Mouse (Mus musculus) thymus, adult 2 months (tissue): Measurements from ENCODE around the gene Abhd8. TPM values are rescaled to one million over a fixed set of nuclear protein-coding genes. Genes with fewer than 3 reads are reported as not detected.

Source experiments
- DNase-seq: peaks from one replicate; pipeline ENCODE4 v3.0.0; 2021
- H3K27ac ChIP-seq: fragments of 200-500 bp; 2 replicates; pipeline ENCODE4 v1.5.1; 2012; ENCODE audit warnings: low read length, control low read depth; ENCODE audit not compliant: control insufficient read depth, insufficient read depth
- H3K27me3 ChIP-seq: fragments of 200-500 bp; 2 replicates; pipeline ENCODE4 v1.6.1; 2012; ENCODE audit warnings: mild to moderate bottlenecking, low read length, moderate library complexity, mixed read lengths; ENCODE audit not compliant: control insufficient read depth, insufficient read depth
- H3K36me3 ChIP-seq: fragments of 200-500 bp; 2 replicates; pipeline ENCODE4 v1.6.1; 2012; ENCODE audit warnings: mild to moderate bottlenecking, low read length, moderate library complexity; ENCODE audit not compliant: control insufficient read depth, insufficient read depth
- H3K4me1 ChIP-seq: fragments of 200-500 bp; replicated peaks from 2 replicates; pipeline ENCODE4 v1.6.1; 2012; ENCODE audit warnings: low read length; ENCODE audit not compliant: control insufficient read depth, insufficient read depth
- H3K4me3 ChIP-seq: fragments of 200-500 bp; 2 replicates; pipeline ENCODE4 v1.5.1; 2012; ENCODE audit warnings: mild to moderate bottlenecking, low read length, control low read depth, moderate library complexity; ENCODE audit not compliant: control insufficient read depth, insufficient read depth
- CTCF ChIP-seq: fragments of 200-500 bp; IDR thresholded peaks from 2 replicates; pipeline ENCODE4 v1.5.1; 2012; ENCODE audit warnings: mild to moderate bottlenecking, control low read depth, low read length, moderate library complexity, borderline replicate concordance; ENCODE audit not compliant: control insufficient read depth, poor library complexity, insufficient read depth; ENCODE audit errors: extremely low read depth
- POLR2A ChIP-seq: fragments of 200-500 bp; IDR thresholded peaks from 2 replicates; pipeline ENCODE4 v1.6.1; 2012; ENCODE audit warnings: mild to moderate bottlenecking, low read length, control low read depth, moderate library complexity; ENCODE audit not compliant: control insufficient read depth, poor library complexity, insufficient read depth; ENCODE audit errors: extremely low read depth
- WGBS: fragments of 180-500 bp; shearing (Covaris S2); methylation state at CpG from one replicate; pipeline ENCODE4 v1.1.7; 2018; 5-methylcytosine and 5-hydroxymethylcytosine counted together
- polyA plus RNA-seq: library from polyadenylated mRNA; depleted of rRNA; stranded (reverse); fragments of >200 nt; gene quantifications from 2 replicates; pipeline ENCODE4 v1.2.3, GENCODE M21; 2012

Abhd8 gene
- polyA plus RNA-seq, 1 experiment = 282 TPM

- TF ChIP-seq POLR2A = no peak
- no peak for TF ChIP-seq CTCF
- Histone ChIP-seq H3K27ac (no peak overlapping the region), H3K4me1 (no peaks in the 10 kb centered on the region), H3K36me3 (no peaks in the 10 kb centered on the region), H3K27me3 (no peaks in the 10 kb centered on the region), H3K4me3 (no peak overlapping the region)
- DNase-seq = no peak
- 76% methylated on average over 16 of the region's 16 CpGs for WGBS
Observed at GRCm38 (mm10) chr8:71498816-71499690, 35.6 kb upstream of the Abhd8 start.

DNA sequence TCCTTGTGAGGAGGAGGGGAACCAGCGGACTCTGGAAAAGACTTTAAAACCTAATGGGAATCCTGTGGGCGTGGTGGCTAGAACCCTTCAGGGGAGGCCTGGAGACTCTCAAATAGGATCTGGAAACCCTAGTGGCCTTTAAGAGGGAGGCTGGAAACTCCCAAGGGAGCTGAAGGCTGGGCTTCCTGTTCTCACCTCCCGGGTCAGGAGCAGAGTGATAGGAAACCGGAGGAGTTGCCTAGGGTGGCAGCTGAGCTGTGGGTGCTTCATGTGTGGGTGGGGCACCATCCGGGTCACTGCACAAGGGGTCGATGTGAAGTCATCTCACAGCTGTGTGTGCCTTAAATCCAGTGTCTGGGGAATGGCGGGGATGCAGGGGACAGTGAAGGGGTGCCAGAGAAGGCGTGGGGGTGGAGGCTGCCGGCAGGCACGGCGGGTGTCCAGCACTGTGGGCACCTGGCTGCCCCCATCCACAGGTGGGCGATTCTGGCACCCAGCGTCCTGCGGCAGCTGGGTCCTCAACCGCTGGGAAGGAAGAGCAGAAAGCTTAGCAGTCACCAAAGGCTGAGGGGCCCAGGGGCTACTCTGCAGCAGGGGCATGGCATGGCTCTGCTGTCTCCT, 34.5 kb upstream of the Abhd8 start:
- 85% methylated on average over 15 of the region's 15 CpGs for WGBS
- no peak for DNase-seq
- Histone ChIP-seq H3K27ac (no peak overlapping the region), H3K4me1 (no peaks in the 10 kb centered on the region), H3K4me3 (no peak overlapping the region), H3K27me3 (no peaks in the 10 kb centered on the region), H3K36me3 (no peaks in the 10 kb centered on the region)
- TF ChIP-seq POLR2A = no peak

- WGBS = 93% methylated on average over 1 of the region's 1 CpGs
- no peak for DNase-seq
- TF ChIP-seq CTCF (no peak), POLR2A (no peak)
- Histone ChIP-seq H3K27me3 (no peaks in the 10 kb centered on the region), H3K4me3 (no peak overlapping the region), H3K27ac (no peak overlapping the region), H3K36me3 (no peaks in the 10 kb centered on the region), H3K4me1 (no peaks in the 10 kb centered on the region)
Observed at GRCm38 (mm10) chr8:71497077-71497645, 33.7 kb upstream of the Abhd8 start.

DNA sequence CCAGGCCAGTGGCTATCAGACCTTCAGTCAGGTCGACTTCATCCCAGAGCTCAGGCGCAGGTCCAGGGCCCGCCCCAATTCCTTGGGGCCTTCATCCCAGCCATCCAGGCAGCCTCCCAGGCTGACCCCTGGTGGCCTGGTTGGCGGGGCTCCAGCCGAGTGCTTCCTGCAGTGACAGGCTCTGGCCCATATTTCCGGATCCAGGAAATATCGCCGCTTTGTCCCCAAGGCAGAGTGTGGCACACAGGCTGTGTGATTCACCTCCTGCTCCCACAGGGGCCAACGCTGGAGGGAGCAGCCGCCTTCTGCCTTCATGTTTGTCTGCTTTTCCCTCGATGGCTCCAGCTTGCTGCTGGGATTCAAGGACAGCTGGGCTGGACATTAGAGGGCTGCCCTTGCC, 33.0 kb upstream of the Abhd8 start:
- no peak overlapping the region for H3K27ac ChIP-seq
- no peaks in the 10 kb centered on the region for H3K4me1 ChIP-seq
- 88% methylated on average over 11 of the region's 11 CpGs for whole genome bisulfite sequencing
- H3K4me3 ChIP-seq = no peak overlapping the region
- TF ChIP-seq POLR2A = no peak
- TF ChIP-seq CTCF = no peak
- no peak for DNase-seq
- H3K27me3 ChIP-seq = no peaks in the 10 kb centered on the region
- no peaks in the 10 kb centered on the region for H3K36me3 ChIP-seq

DNA sequence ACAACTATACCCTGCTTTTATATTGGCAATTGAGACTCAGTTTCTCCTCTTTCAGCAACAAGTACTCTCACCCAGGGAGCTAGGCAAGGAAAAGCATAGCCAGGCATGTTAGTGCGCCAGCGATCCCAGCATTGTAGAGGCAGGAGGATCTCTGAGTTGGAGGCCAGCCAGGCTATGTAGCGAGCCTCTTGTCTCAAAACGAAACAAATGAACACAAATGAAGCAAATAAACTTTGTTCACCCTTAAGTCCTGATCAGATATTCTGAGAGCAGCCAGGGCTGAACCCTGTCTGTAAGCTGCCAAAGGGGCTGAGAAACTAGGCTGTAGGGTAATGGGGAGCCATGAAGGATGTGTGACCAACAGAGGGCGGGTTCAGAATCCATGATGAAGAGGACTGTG, 32.4 kb upstream of the Abhd8 start:
- H3K36me3 ChIP-seq = no peaks in the 10 kb centered on the region
- no peaks in the 10 kb centered on the region for H3K4me1 ChIP-seq
- no peak overlapping the region for H3K27ac ChIP-seq
- no peak overlapping the region for H3K4me3 ChIP-seq
- no peak for DNase-seq
- H3K27me3 ChIP-seq = no peaks in the 10 kb centered on the region
- 96% methylated on average over 5 of the region's 5 CpGs for WGBS
- TF ChIP-seq CTCF (no peak), POLR2A (no peak)

- no peak overlapping the region for H3K27ac ChIP-seq
- H3K27me3 ChIP-seq = no peaks in the 10 kb centered on the region
- no peak overlapping the region for H3K4me3 ChIP-seq
- no peaks in the 10 kb centered on the region for H3K4me1 ChIP-seq
- TF ChIP-seq POLR2A (no peak), CTCF (peak; percentile 79)
- WGBS = 38% methylated on average over 16 of the region's 16 CpGs
- H3K36me3 ChIP-seq = no peaks in the 10 kb centered on the region
- DNase-seq = peak; percentile 75
Observed at GRCm38 (mm10) chr8:71495039-71495438, 31.6 kb upstream of the Abhd8 start.
